Mouse (Mus musculus) neural tube, embryonic 12.5 days (tissue): ENCODE results near the gene 4930435E12Rik. TPM values are rescaled to one million over a fixed set of nuclear protein-coding genes. Genes with fewer than 3 reads are reported as not detected.

Experiments
- ATAC-seq: fragments of 200-750 bp; cut with Nextera tagmentation; 2 replicates; pipeline ENCODE4 v1.8.0; 2017; ENCODE audit warnings: low read depth, mild to moderate bottlenecking, moderate TSS enrichment, moderate library complexity; ENCODE audit not compliant: low FRiP score
- H3K27ac ChIP-seq: fragments of 300-500 bp; sonication (generic); 2 replicates; pipeline ENCODE4 v1.5.1; 2016
- H3K27me3 ChIP-seq: fragments of 300-500 bp; sonication (generic); replicated peaks from 2 replicates; pipeline ENCODE4 v1.6.1; 2016; ENCODE audit warnings: mild to moderate bottlenecking
- H3K36me3 ChIP-seq: fragments of 300-500 bp; sonication (generic); 2 replicates; pipeline ENCODE4 v1.6.1; 2016; ENCODE audit warnings: mild to moderate bottlenecking
- H3K4me1 ChIP-seq: fragments of 300-500 bp; sonication (generic); 2 replicates; pipeline ENCODE4 v1.6.1; 2016
- H3K4me2 ChIP-seq: fragments of 300-500 bp; sonication (generic); replicated peaks from 2 replicates; pipeline ENCODE4 v1.6.1; 2016; ENCODE audit warnings: mild to moderate bottlenecking
- H3K4me3 ChIP-seq: fragments of 300-500 bp; sonication (generic); 2 replicates; pipeline ENCODE4 v1.5.1; 2016
- H3K9ac ChIP-seq: fragments of 300-500 bp; sonication (generic); 2 replicates; pipeline ENCODE4 v1.6.1; 2016; ENCODE audit warnings: mild to moderate bottlenecking
- H3K9me3 ChIP-seq: fragments of 300-500 bp; sonication (generic); 2 replicates; pipeline ENCODE4 v1.6.1; 2016; ENCODE audit warnings: mild to moderate bottlenecking
- WGBS: fragments of 180-500 bp; shearing (Covaris S2); methylation state at CpG from one replicate; pipeline ENCODE4 v1.1.7; 2016; 5-methylcytosine and 5-hydroxymethylcytosine counted together
- polyA plus RNA-seq: library from polyadenylated mRNA; unstranded; fragments of >200 nt; fragmentation: Nextera tagmentation; extraction: Ambion mirVana; gene quantifications from 2 replicates; pipeline ENCODE4 v1.2.1, GENCODE M21; 2016

Gene 4930435E12Rik
- polyA plus RNA-seq, 1 experiment from 2014 or later, result not detected

GRCm38 (mm10) chr16:38789016-38789415 is 39.5 kb downstream of the 4930435E12Rik start:
- H3K9ac ChIP-seq, result no peak overlapping the region
- WGBS, result 93% methylated on average over 2 of the region's 2 CpGs
- no peak overlapping the region for H3K27ac ChIP-seq
- H3K27me3 ChIP-seq, result no peaks in the 10 kb centered on the region
- H3K9me3 ChIP-seq, result no peaks in the 10 kb centered on the region
- no peaks in the 10 kb centered on the region for H3K4me1 ChIP-seq
- H3K4me2 ChIP-seq, result no peak overlapping the region
- no peaks in the 10 kb centered on the region for H3K36me3 ChIP-seq
- H3K4me3 ChIP-seq, result no peak overlapping the region
- ATAC-seq, result no peak

DNA sequence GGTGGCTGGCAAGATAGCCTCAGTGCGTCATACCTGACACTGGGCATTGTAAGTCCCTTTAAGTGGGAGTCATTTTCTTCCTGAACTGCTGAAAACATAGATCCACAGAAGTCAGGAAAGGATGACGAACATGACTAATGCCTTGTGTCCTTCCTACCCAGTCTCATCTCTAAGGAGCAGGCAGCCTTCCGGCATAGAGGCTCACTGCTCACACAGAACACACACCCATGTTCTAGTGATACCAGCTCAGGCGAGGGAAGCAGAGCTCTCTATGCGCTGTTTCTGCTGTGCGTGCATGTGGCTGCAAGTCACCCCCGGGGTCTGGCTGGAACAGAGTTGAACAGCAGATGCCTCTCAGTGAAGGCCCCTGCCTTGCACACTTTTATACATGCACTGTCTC is 43.2 kb downstream of the 4930435E12Rik start:
- Histone ChIP-seq H3K9me3 (no peaks in the 10 kb centered on the region), H3K27ac (no peak overlapping the region), H3K36me3 (no peaks in the 10 kb centered on the region), H3K4me2 (no peak overlapping the region), H3K27me3 (no peaks in the 10 kb centered on the region), H3K4me3 (no peak overlapping the region), H3K4me1 (no peaks in the 10 kb centered on the region), H3K9ac (no peak overlapping the region)
- no peak for ATAC-seq
- WGBS, result 88% methylated on average over 7 of the region's 7 CpGs

- H3K4me3 ChIP-seq, result no peak overlapping the region
- no peaks in the 10 kb centered on the region for H3K27me3 ChIP-seq
- no peaks in the 10 kb centered on the region for H3K36me3 ChIP-seq
- H3K4me2 ChIP-seq, result no peak overlapping the region
- H3K9me3 ChIP-seq, result no peaks in the 10 kb centered on the region
- H3K9ac ChIP-seq, result no peak overlapping the region
- WGBS, result 66% methylated on average over 2 of the region's 2 CpGs
- no peak for ATAC-seq
- no peaks in the 10 kb centered on the region for H3K4me1 ChIP-seq
- no peak overlapping the region for H3K27ac ChIP-seq
These were observed 46.0 kb downstream of the 4930435E12Rik start for GRCm38 (mm10) chr16:38782524-38783067.

GRCm38 (mm10) chr16:38781946-38782345 is 46.6 kb downstream of the 4930435E12Rik start:
- 78% methylated on average over 2 of the region's 2 CpGs for WGBS

GRCm38 (mm10) chr16:38780960-38781572 is 47.5 kb downstream of the 4930435E12Rik start:
- H3K27me3 ChIP-seq, result no peaks in the 10 kb centered on the region
- H3K4me3 ChIP-seq, result no peak overlapping the region
- H3K36me3 ChIP-seq, result no peaks in the 10 kb centered on the region
- no peak overlapping the region for H3K9ac ChIP-seq
- H3K4me1 ChIP-seq, result no peaks in the 10 kb centered on the region
- ATAC-seq, result no peak
- WGBS, result 94% methylated on average over 7 of the region's 7 CpGs
- no peaks in the 10 kb centered on the region for H3K9me3 ChIP-seq
- H3K4me2 ChIP-seq, result no peak overlapping the region
- no peak overlapping the region for H3K27ac ChIP-seq

More at GRCm38 (mm10) chr16:38781946-38782345, 46.6 kb downstream of the 4930435E12Rik start:
- Histone ChIP-seq H3K4me1 (no peaks in the 10 kb centered on the region), H3K9me3 (no peaks in the 10 kb centered on the region), H3K4me2 (no peak overlapping the region), H3K4me3 (no peak overlapping the region), H3K27ac (no peak overlapping the region), H3K9ac (no peak overlapping the region), H3K36me3 (no peaks in the 10 kb centered on the region), H3K27me3 (no peaks in the 10 kb centered on the region)
- no peak for ATAC-seq

DNA sequence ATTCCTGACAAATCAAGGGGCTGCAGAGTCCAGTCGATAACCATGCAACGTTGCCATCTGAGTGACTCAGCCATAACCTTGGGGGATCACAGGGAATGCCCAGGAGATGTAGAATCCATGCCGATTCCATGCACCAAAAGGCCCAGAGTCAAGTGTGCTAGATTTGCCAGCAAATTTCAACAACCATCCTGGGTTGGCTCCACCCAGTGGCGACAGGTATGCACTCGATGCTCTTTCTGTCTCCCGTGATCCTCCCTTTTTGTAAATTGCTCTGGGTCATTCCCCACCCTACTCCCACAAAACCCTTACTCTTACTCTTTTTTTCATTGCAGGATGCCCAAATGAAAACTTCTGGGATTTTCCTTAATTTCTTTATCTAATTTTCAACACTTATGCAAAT is 52.2 kb downstream of the 4930435E12Rik start:
- 62% methylated on average over 6 of the region's 6 CpGs for WGBS
- no peak for ATAC-seq
- Histone ChIP-seq H3K9ac (no peak overlapping the region), H3K4me2 (no peak overlapping the region), H3K27ac (no peak overlapping the region), H3K9me3 (no peaks in the 10 kb centered on the region), H3K27me3 (no peaks in the 10 kb centered on the region), H3K4me3 (no peak overlapping the region), H3K4me1 (peaks cover 13% of the 10 kb centered on the region; the same call in 1 of the 2 replicates), H3K36me3 (no peaks in the 10 kb centered on the region)

- 49% methylated on average over 7 of the region's 7 CpGs for WGBS
- no peak overlapping the region for H3K4me3 ChIP-seq
- ATAC-seq, result no peak
- peaks cover 13% of the 10 kb centered on the region; the same call in 1 of the 2 replicates for H3K4me1 ChIP-seq
- no peak overlapping the region for H3K9ac ChIP-seq
- no peaks in the 10 kb centered on the region for H3K9me3 ChIP-seq
- no peak overlapping the region for H3K4me2 ChIP-seq
- H3K27me3 ChIP-seq, result no peaks in the 10 kb centered on the region
- no peak overlapping the region for H3K27ac ChIP-seq
- no peaks in the 10 kb centered on the region for H3K36me3 ChIP-seq
These were observed 53.4 kb downstream of the 4930435E12Rik start for GRCm38 (mm10) chr16:38774964-38775746.

- no peaks in the 10 kb centered on the region for H3K27me3 ChIP-seq
- H3K4me1 ChIP-seq, result peaks cover 13% of the 10 kb centered on the region; the same call in 1 of the 2 replicates
- H3K9ac ChIP-seq, result no peak overlapping the region
- peaks cover 9% of the 10 kb centered on the region for H3K36me3 ChIP-seq
- peak overlapping the region; percentile 24 for H3K4me2 ChIP-seq
- H3K27ac ChIP-seq, result no peak overlapping the region
- H3K9me3 ChIP-seq, result no peaks in the 10 kb centered on the region
- 0 out of 2 replicates have a peak, but pooled peaks have one; percentile 44 for ATAC-seq
- WGBS, result 17% methylated on average over 12 of the region's 12 CpGs
- no peak overlapping the region for H3K4me3 ChIP-seq
These were observed 55.5 kb downstream of the 4930435E12Rik start for GRCm38 (mm10) chr16:38772906-38773496.

- H3K36me3 ChIP-seq, result peaks cover 11% of the 10 kb centered on the region
- WGBS, result 91% methylated on average over 6 of the region's 6 CpGs
- peaks cover 13% of the 10 kb centered on the region; the same call in 1 of the 2 replicates for H3K4me1 ChIP-seq
- ATAC-seq, result no peak
- no peak overlapping the region for H3K4me2 ChIP-seq
- no peaks in the 10 kb centered on the region for H3K27me3 ChIP-seq
- no peak overlapping the region for H3K4me3 ChIP-seq
- no peak overlapping the region for H3K27ac ChIP-seq
- no peak overlapping the region for H3K9ac ChIP-seq
- H3K9me3 ChIP-seq, result no peaks in the 10 kb centered on the region
These were observed 57.4 kb downstream of the 4930435E12Rik start for GRCm38 (mm10) chr16:38771145-38771544.

- Histone ChIP-seq H3K9ac (no peak overlapping the region), H3K9me3 (no peaks in the 10 kb centered on the region), H3K27me3 (no peaks in the 10 kb centered on the region), H3K4me1 (peaks cover 13% of the 10 kb centered on the region; the same call in 1 of the 2 replicates), H3K4me3 (no peak overlapping the region), H3K4me2 (no peak overlapping the region), H3K36me3 (peaks cover 11% of the 10 kb centered on the region), H3K27ac (no peak overlapping the region)
- WGBS, result 87% methylated on average over 9 of the region's 9 CpGs
- ATAC-seq, result no peak
These were observed 59.0 kb downstream of the 4930435E12Rik start for GRCm38 (mm10) chr16:38769529-38769928.

GRCm38 (mm10) chr16:38768386-38768785 is 60.2 kb downstream of the 4930435E12Rik start:
- Histone ChIP-seq H3K4me2 (no peak overlapping the region), H3K4me3 (no peak overlapping the region), H3K27ac (no peak overlapping the region), H3K4me1 (peaks cover 12% of the 10 kb centered on the region; the same call in 1 of the 2 replicates), H3K36me3 (peaks cover 11% of the 10 kb centered on the region), H3K27me3 (no peaks in the 10 kb centered on the region), H3K9ac (no peak overlapping the region), H3K9me3 (no peaks in the 10 kb centered on the region)
- WGBS, result 94% methylated on average over 8 of the region's 8 CpGs
- no peak for ATAC-seq

- 83% methylated on average over 8 of the region's 8 CpGs for WGBS
- Histone ChIP-seq H3K4me2 (no peak overlapping the region), H3K27ac (no peak overlapping the region), H3K9me3 (no peaks in the 10 kb centered on the region), H3K4me3 (no peak overlapping the region), H3K36me3 (peaks cover 11% of the 10 kb centered on the region), H3K9ac (no peak overlapping the region), H3K27me3 (no peaks in the 10 kb centered on the region), H3K4me1 (peaks cover 6% of the 10 kb centered on the region; the same call in 1 of the 2 replicates)
- no peak for ATAC-seq
These were observed 60.8 kb downstream of the 4930435E12Rik start for GRCm38 (mm10) chr16:38767761-38768160.
